Mouse (Mus musculus): Measurements from ENCODE around the gene Col7a1.

GRCm38 (mm10) chr9:108955846-108956245, 2.5 kb downstream of the Col7a1 start:
- TF ChIP-seq CTCF (IDR thresholded peaks at IDR 0.05; ENCODE audit: low read depth, low read length) = no peak
- TF ChIP-seq POLR2A (IDR thresholded peaks at IDR 0.05; ENCODE audit: borderline replicate concordance, low read depth, low read length) = no peak
